Mouse (Mus musculus): Measurements from ENCODE around the gene Nr1i3. TPM values are rescaled to one million over a fixed set of nuclear protein-coding genes. Genes with fewer than 3 reads are reported as not detected.
"Not testable (repeated sequence)": the region's sequence is repeated elsewhere in the genome, so short reads cannot be mapped to it uniquely, and the experiment has no call there.

Gene Nr1i3
- polyA plus RNA-seq, 1 experiment from 2014 or later, result 0.20 TPM

GRCm38 (mm10) chr1:171235791-171236190, 22.0 kb downstream of the Nr1i3 start:
- no peak overlapping the region for H3K4me2 ChIP-seq (replicated peaks)
- H3K4me1 ChIP-seq, result no peaks in the 10 kb centered on the region
- no peak overlapping the region for H3K27ac ChIP-seq
- whole genome bisulfite sequencing, result 92% methylated on average over 4 of the region's 4 CpGs
- peaks cover 73% of the 10 kb centered on the region for H3K36me3 ChIP-seq
- H3K4me3 ChIP-seq, result no peak overlapping the region
- no peaks in the 10 kb centered on the region for H3K9me3 ChIP-seq
- no peak overlapping the region for H3K9ac ChIP-seq
- ATAC-seq (ENCODE audit: low FRiP score, low read depth), result no peak
- H3K27me3 ChIP-seq (replicated peaks), result no peaks in the 10 kb centered on the region

GRCm38 (mm10) chr1:171237438-171237837, 23.7 kb downstream of the Nr1i3 start:
- H3K9me3 ChIP-seq, result no peaks in the 10 kb centered on the region
- H3K27me3 ChIP-seq (replicated peaks), result no peaks in the 10 kb centered on the region
- H3K4me3 ChIP-seq, result no peak overlapping the region
- no peak for ATAC-seq (ENCODE audit: low FRiP score, low read depth)
- no peaks in the 10 kb centered on the region for H3K4me1 ChIP-seq
- H3K9ac ChIP-seq, result no peak overlapping the region
- WGBS, result 95% methylated on average over 6 of the region's 6 CpGs
- no peak overlapping the region for H3K4me2 ChIP-seq (replicated peaks)
- H3K27ac ChIP-seq, result no peak overlapping the region
- H3K36me3 ChIP-seq, result peaks cover 88% of the 10 kb centered on the region

GRCm38 (mm10) chr1:171238463-171238862, 24.7 kb downstream of the Nr1i3 start:
- WGBS, result 76% methylated on average over 14 of the region's 14 CpGs
- ATAC-seq (ENCODE audit: low FRiP score, low read depth), result 0 out of 2 replicates have a peak, but pooled peaks have one; percentile 19

GRCm38 (mm10) chr1:171239992-171240744, 26.4 kb downstream of the Nr1i3 start:
- no peak overlapping the region for H3K9ac ChIP-seq
- no peaks in the 10 kb centered on the region for H3K27me3 ChIP-seq (replicated peaks)
- H3K9me3 ChIP-seq, result no peaks in the 10 kb centered on the region
- no peaks in the 10 kb centered on the region for H3K4me1 ChIP-seq
- peaks cover 88% of the 10 kb centered on the region for H3K36me3 ChIP-seq
- H3K27ac ChIP-seq, result no peak overlapping the region
- no peak overlapping the region for H3K4me2 ChIP-seq (replicated peaks)
- 85% methylated on average over 15 of the region's 15 CpGs for WGBS
- no peak overlapping the region for H3K4me3 ChIP-seq
- no peak for ATAC-seq (ENCODE audit: low FRiP score, low read depth)

More at GRCm38 (mm10) chr1:171238463-171238862, 24.7 kb downstream of the Nr1i3 start:
- Histone ChIP-seq H3K4me2 (replicated peaks) (no peak overlapping the region), H3K27me3 (replicated peaks) (no peaks in the 10 kb centered on the region), H3K4me1 (no peaks in the 10 kb centered on the region), H3K9me3 (no peaks in the 10 kb centered on the region), H3K27ac (no peak overlapping the region), H3K36me3 (peaks cover 93% of the 10 kb centered on the region), H3K9ac (no peak overlapping the region), H3K4me3 (no peak overlapping the region)

GRCm38 (mm10) chr1:171240911-171241310, 27.1 kb downstream of the Nr1i3 start:
- Histone ChIP-seq H3K36me3 (peaks cover 87% of the 10 kb centered on the region), H3K4me3 (no peak overlapping the region), H3K27ac (no peak overlapping the region), H3K4me1 (peaks cover 5% of the 10 kb centered on the region), H3K9ac (no peak overlapping the region), H3K4me2 (replicated peaks) (no peak overlapping the region), H3K9me3 (no peaks in the 10 kb centered on the region), H3K27me3 (replicated peaks) (no peaks in the 10 kb centered on the region)
- ATAC-seq (ENCODE audit: low FRiP score, low read depth), result no peak
- 91% methylated on average over 10 of the region's 10 CpGs for WGBS

GRCm38 (mm10) chr1:171241952-171242351, 28.2 kb downstream of the Nr1i3 start:
- H3K9me3 ChIP-seq; H3K9ac ChIP-seq; H3K4me2 ChIP-seq (replicated peaks); H3K4me3 ChIP-seq; H3K27ac ChIP-seq; ATAC-seq (ENCODE audit: low FRiP score, low read depth); H3K27me3 ChIP-seq (replicated peaks): not testable (repeated sequence)
- Histone ChIP-seq H3K36me3 (peaks cover 77% of the 10 kb centered on the region), H3K4me1 (peaks cover 10% of the 10 kb centered on the region)
- 86% methylated on average over 12 of the region's 12 CpGs for WGBS

GRCm38 (mm10) chr1:171245353-171245752, 31.6 kb downstream of the Nr1i3 start:
- Histone ChIP-seq H3K9ac (no peak overlapping the region), H3K9me3 (no peaks in the 10 kb centered on the region), H3K4me2 (replicated peaks) (peak overlapping the region; percentile 79; the same call in 1 of the 2 replicates), H3K4me3 (no peak overlapping the region), H3K27ac (no peak overlapping the region), H3K36me3 (peaks cover 46% of the 10 kb centered on the region), H3K4me1 (peaks cover 34% of the 10 kb centered on the region), H3K27me3 (replicated peaks) (no peaks in the 10 kb centered on the region)
- no peak for ATAC-seq (ENCODE audit: low FRiP score, low read depth)
- 91% methylated on average over 8 of the region's 8 CpGs for WGBS

- H3K27me3 ChIP-seq (replicated peaks), result no peaks in the 10 kb centered on the region
- H3K27ac ChIP-seq, result peak overlapping the region; percentile 42; the same call in 1 of the 2 replicates
- H3K4me3 ChIP-seq, result peak overlapping the region; percentile 68
- peak overlapping the region; percentile 79 for H3K4me2 ChIP-seq (replicated peaks)
- peaks cover 49% of the 10 kb centered on the region for H3K4me1 ChIP-seq
- H3K9ac ChIP-seq, result peak overlapping the region; percentile 75
- H3K36me3 ChIP-seq, result peaks cover 31% of the 10 kb centered on the region
- peak; percentile 92 for ATAC-seq (ENCODE audit: low FRiP score, low read depth)
- H3K9me3 ChIP-seq, result no peaks in the 10 kb centered on the region
- under 1% methylated on average over 41 of the region's 41 CpGs for whole genome bisulfite sequencing
Observed at GRCm38 (mm10) chr1:171246709-171247452, 33.1 kb downstream of the Nr1i3 start.

- no peaks in the 10 kb centered on the region for H3K27me3 ChIP-seq (replicated peaks)
- H3K9me3 ChIP-seq, result no peaks in the 10 kb centered on the region
- peak; percentile 17; the same call in 1 of the 2 replicates for ATAC-seq (ENCODE audit: low FRiP score, low read depth)
- peaks cover 54% of the 10 kb centered on the region for H3K4me1 ChIP-seq
- peak overlapping the region; percentile 42; the same call in 1 of the 2 replicates for H3K27ac ChIP-seq
- WGBS, result 11% methylated on average over 13 of the region's 13 CpGs
- H3K4me3 ChIP-seq, result peak overlapping the region; percentile 18
- H3K4me2 ChIP-seq (replicated peaks), result peak overlapping the region; percentile 79
- H3K9ac ChIP-seq, result 0 out of 2 replicates have a peak overlapping the region, but pooled peaks have one; percentile 1
- peaks cover 27% of the 10 kb centered on the region for H3K36me3 ChIP-seq
Observed at GRCm38 (mm10) chr1:171247453-171247841, 33.7 kb downstream of the Nr1i3 start.

GRCm38 (mm10) chr1:171247916-171248315, 34.1 kb downstream of the Nr1i3 start:
- Histone ChIP-seq H3K4me3 (no peak overlapping the region; the same call in 1 of the 2 replicates), H3K27me3 (replicated peaks) (no peaks in the 10 kb centered on the region), H3K9ac (0 out of 2 replicates have a peak overlapping the region, but pooled peaks have one; percentile 1), H3K9me3 (no peaks in the 10 kb centered on the region), H3K4me1 (peaks cover 54% of the 10 kb centered on the region), H3K27ac (peak overlapping the region; percentile 42; the same call in 1 of the 2 replicates), H3K36me3 (peaks cover 22% of the 10 kb centered on the region), H3K4me2 (replicated peaks) (peak overlapping the region; percentile 79)
- 24% methylated on average over 4 of the region's 4 CpGs for WGBS
- ATAC-seq (ENCODE audit: low FRiP score, low read depth), result no peak

- Histone ChIP-seq H3K27me3 (replicated peaks) (no peaks in the 10 kb centered on the region), H3K4me3 (no peak overlapping the region), H3K4me1 (peaks cover 54% of the 10 kb centered on the region)
Observed at GRCm38 (mm10) chr1:171248386-171249226, 34.8 kb downstream of the Nr1i3 start.

More at GRCm38 (mm10) chr1:171248386-171249226, 34.8 kb downstream of the Nr1i3 start:
- WGBS, result 49% methylated on average over 3 of the region's 3 CpGs
- no peak overlapping the region for H3K9ac ChIP-seq
- no peak for ATAC-seq (ENCODE audit: low FRiP score, low read depth)
- H3K4me2 ChIP-seq (replicated peaks), result peak overlapping the region; percentile 18
- no peak overlapping the region for H3K27ac ChIP-seq
- H3K36me3 ChIP-seq, result peaks cover 16% of the 10 kb centered on the region
- H3K9me3 ChIP-seq, result no peaks in the 10 kb centered on the region

All from neural tube, embryonic 12.5 days (tissue).